Mouse (Mus musculus) retina, postnatal 1 day (tissue): ENCODE measurements around the gene Rtkn.

Source experiments
- DNase-seq: peaks from one replicate; pipeline ENCODE4 v3.0.0-alpha.2; 2012

Gene Rtkn

GRCm38 (mm10) chr6:83141636-83142035 lies 6.4 kb downstream of the Rtkn start:
- peak; percentile 44 for DNase-seq

- DNase-seq: peak; percentile 56
Observed at GRCm38 (mm10) chr6:83142211-83142731, 7.0 kb downstream of the Rtkn start.

GRCm38 (mm10) chr6:83142886-83143285 lies 7.6 kb downstream of the Rtkn start:
- no peak for DNase-seq

GRCm38 (mm10) chr6:83145209-83145608 lies 9.9 kb downstream of the Rtkn start:
- DNase-seq: no peak

GRCm38 (mm10) chr6:83145805-83146204 lies 10.5 kb downstream of the Rtkn start:
- no peak for DNase-seq

GRCm38 (mm10) chr6:83147280-83147679 lies 12.0 kb downstream of the Rtkn start:
- no peak for DNase-seq

- DNase-seq: peak; percentile 35
Observed at GRCm38 (mm10) chr6:83151721-83152120, 16.5 kb downstream of the Rtkn start.

- no peak for DNase-seq
Observed at GRCm38 (mm10) chr6:83153038-83153437, 17.8 kb downstream of the Rtkn start.

- DNase-seq: no peak
Observed at GRCm38 (mm10) chr6:83153485-83153884, 18.2 kb downstream of the Rtkn start.

- DNase-seq: peak; percentile 50
Observed at GRCm38 (mm10) chr6:83155552-83156238, 20.4 kb downstream of the Rtkn start.

- DNase-seq: peak; percentile 95
Observed at GRCm38 (mm10) chr6:83156259-83156684, 21.0 kb downstream of the Rtkn start, which contains the start of the genes Wdr54 and 1700003E16Rik. Gene Wdr54 (minus strand): TSS chr6:83156397. Gene 1700003E16Rik (plus strand): TSS chr6:83156404.

- DNase-seq: peak; percentile 86
Observed at GRCm38 (mm10) chr6:83159456-83159855, 24.2 kb downstream of the Rtkn start.

GRCm38 (mm10) chr6:83161442-83161841 lies 26.2 kb downstream of the Rtkn start:
- DNase-seq: no peak

- peak; percentile 38 for DNase-seq
Observed at GRCm38 (mm10) chr6:83161921-83162641, 26.8 kb downstream of the Rtkn start.

- peak; percentile 83 for DNase-seq
Observed at GRCm38 (mm10) chr6:83162701-83163100, 27.4 kb downstream of the Rtkn start.

- no peak for DNase-seq
Observed at GRCm38 (mm10) chr6:83165026-83165606, 29.9 kb downstream of the Rtkn start.

- peak; percentile 96 for DNase-seq
Observed at GRCm38 (mm10) chr6:83165607-83166242, 30.5 kb downstream of the Rtkn start, which contains the start of gene Dctn1. Gene Dctn1 (plus strand): TSS chr6:83165920.

GRCm38 (mm10) chr6:83166243-83166630 lies 31.0 kb downstream of the Rtkn start:
- no peak for DNase-seq

- DNase-seq: no peak
Observed at GRCm38 (mm10) chr6:83169872-83170271, 34.6 kb downstream of the Rtkn start.

GRCm38 (mm10) chr6:83171063-83171462 lies 35.8 kb downstream of the Rtkn start:
- no peak for DNase-seq

GRCm38 (mm10) chr6:83172240-83172920 lies 37.1 kb downstream of the Rtkn start:
- no peak for DNase-seq

- DNase-seq: no peak
Observed at GRCm38 (mm10) chr6:83175996-83176395, 40.7 kb downstream of the Rtkn start.
